Mouse (Mus musculus) hindbrain, embryonic 11.5 days (tissue): ENCODE results near the gene Tmsb15l. TPM values are rescaled to one million over a fixed set of nuclear protein-coding genes. Genes with fewer than 3 reads are reported as not detected.

Source experiments
- ATAC-seq: fragments of 200-750 bp; cut with Nextera tagmentation; 2 replicates; pipeline ENCODE4 v1.8.0; 2017; ENCODE audit warnings: mild to moderate bottlenecking, moderate TSS enrichment, moderate library complexity; ENCODE audit not compliant: low FRiP score
- DNase-seq: peaks from one replicate; pipeline ENCODE4 v3.0.0-alpha.2; 2015; ENCODE audit warnings: low spot score
- H3K27ac ChIP-seq: fragments of 300-500 bp; sonication (generic); 2 replicates; pipeline ENCODE4 v1.5.1; 2014; ENCODE audit warnings: mild to moderate bottlenecking, low read depth, low read length
- H3K27me3 ChIP-seq: fragments of 300-500 bp; sonication (generic); 2 replicates; pipeline ENCODE4 v1.6.1; 2014; ENCODE audit warnings: mild to moderate bottlenecking, low read length, moderate library complexity, mixed read lengths; ENCODE audit not compliant: control insufficient read depth, insufficient read depth
- H3K36me3 ChIP-seq: fragments of 300-500 bp; sonication (generic); 2 replicates; pipeline ENCODE4 v1.6.1; 2014; ENCODE audit warnings: mild to moderate bottlenecking, low read length, moderate library complexity, mixed read lengths; ENCODE audit not compliant: control insufficient read depth, insufficient read depth
- H3K4me1 ChIP-seq: fragments of 300-500 bp; sonication (generic); replicated peaks from 2 replicates; pipeline ENCODE4 v1.6.1; 2014; ENCODE audit warnings: low read length, mixed read lengths; ENCODE audit not compliant: control insufficient read depth, insufficient read depth
- H3K4me2 ChIP-seq: fragments of 300-500 bp; sonication (generic); replicated peaks from 2 replicates; pipeline ENCODE4 v1.6.1; 2014; ENCODE audit warnings: mild to moderate bottlenecking, low read depth, low read length
- H3K4me3 ChIP-seq: fragments of 300-500 bp; sonication (generic); 2 replicates; pipeline ENCODE4 v1.5.1; 2014; ENCODE audit warnings: low read depth, low read length
- H3K9ac ChIP-seq: fragments of 300-500 bp; sonication (generic); 2 replicates; pipeline ENCODE4 v1.6.1; 2014; ENCODE audit warnings: low read depth, low read length
- H3K9me3 ChIP-seq: fragments of 300-500 bp; sonication (generic); 2 replicates; pipeline ENCODE4 v1.6.1; 2016; ENCODE audit warnings: low read length; ENCODE audit not compliant: control insufficient read depth
- WGBS: fragments of 180-500 bp; shearing (Covaris S2); extraction: QIAGEN DNeasy Blood & Tissue Kit; methylation state at CpG from one replicate; pipeline ENCODE4 v1.1.7; 2014; 5-methylcytosine and 5-hydroxymethylcytosine counted together
- polyA plus RNA-seq: library from polyadenylated mRNA; unstranded; fragments of >200 nt; fragmentation: Nextera tagmentation; extraction: Ambion mirVana; gene quantifications from 2 replicates; pipeline ENCODE4 v1.2.1, GENCODE M21; 2014

Gene Tmsb15l
- 4.3 and 9.0 TPM in 2 replicates for polyA plus RNA-seq

DNA sequence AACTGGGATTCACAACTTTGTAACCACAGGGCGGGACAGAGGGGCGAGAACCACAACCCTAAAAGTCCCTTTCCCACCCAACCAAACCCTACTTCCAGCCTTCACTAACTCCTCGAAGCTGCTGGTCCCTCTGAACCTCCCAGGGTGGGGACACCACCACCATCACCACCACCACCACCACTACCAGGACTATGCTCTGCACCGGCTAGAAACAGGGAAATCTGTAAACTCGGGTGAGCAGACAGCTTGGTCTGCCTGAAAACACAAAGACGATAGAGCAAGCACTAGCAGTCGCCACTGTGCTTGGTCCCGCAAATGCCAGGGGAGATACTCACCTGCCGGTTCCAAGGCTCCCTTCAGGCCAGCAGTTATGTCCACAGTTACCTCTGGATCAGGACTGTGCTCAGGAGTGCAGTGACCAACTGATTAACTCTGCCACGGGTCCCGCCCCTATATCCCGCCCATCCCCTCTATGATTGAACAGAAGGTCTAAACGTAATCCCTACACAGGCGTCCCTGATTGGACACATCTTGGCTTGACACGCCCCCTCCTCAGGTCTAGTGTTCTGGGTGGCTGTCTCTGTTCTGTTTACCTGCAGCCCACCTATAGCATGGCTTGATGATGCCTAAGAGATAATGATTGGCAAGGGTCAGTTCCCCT is at the start of gene Tmsb15l, which contains the start of gene Tmsb15b1:
Gene Tmsb15l, minus strand, starts transcription at position 446 of the 661 bp plus-strand sequence.
Gene Tmsb15b1, minus strand, starts transcription at position 451 of the 661 bp plus-strand sequence.
- H3K27me3 ChIP-seq, result no peaks in the 10 kb centered on the region
- ATAC-seq (peak; percentile 100), DNase-seq (peak; percentile 72)
- 24% methylated on average over 15 of the region's 15 CpGs for WGBS
- H3K4me1 ChIP-seq, result no peaks in the 10 kb centered on the region
- H3K9me3 ChIP-seq, result no peaks in the 10 kb centered on the region
- H3K27ac ChIP-seq, result no peak within 1 kb of the TSS
- H3K4me3 ChIP-seq, result peak within 1 kb of the TSS; percentile 35
- H3K36me3 ChIP-seq, result no peaks in the 10 kb centered on the region
- H3K4me2 ChIP-seq, result peak within 1 kb of the TSS; percentile 49
- no peak within 1 kb of the TSS for H3K9ac ChIP-seq

DNA sequence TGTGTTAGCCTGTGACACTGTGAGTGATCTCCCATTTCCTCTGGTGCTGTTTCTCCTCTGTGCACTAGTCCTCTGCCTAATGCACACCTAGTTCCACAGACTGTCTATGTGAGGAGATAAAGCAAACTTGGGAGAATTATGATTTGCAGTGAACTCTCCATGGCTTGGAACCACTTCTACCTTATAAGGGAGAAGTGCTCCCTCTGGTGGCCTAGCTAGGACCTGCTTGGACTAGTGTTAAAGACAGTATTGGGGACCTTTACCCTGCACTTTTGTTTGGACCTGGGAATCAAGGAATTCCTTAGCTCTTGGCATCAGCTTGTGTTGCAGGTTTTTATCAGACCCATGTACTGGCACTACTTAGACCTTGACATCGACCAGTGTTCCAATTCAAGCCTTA is 42.6 kb upstream of the Tmsb15l start:
- no peak for ATAC-seq
- no peaks in the 10 kb centered on the region for H3K27me3 ChIP-seq
- no peaks in the 10 kb centered on the region for H3K4me1 ChIP-seq
- H3K4me3 ChIP-seq, result no peak overlapping the region
- H3K4me2 ChIP-seq, result no peak overlapping the region
- peak; percentile 77 for DNase-seq
- no peaks in the 10 kb centered on the region for H3K9me3 ChIP-seq
- H3K9ac ChIP-seq, result no peak overlapping the region
- no peak overlapping the region for H3K27ac ChIP-seq
- no peaks in the 10 kb centered on the region for H3K36me3 ChIP-seq
- WGBS, result 28% methylated on average over 1 of the region's 1 CpGs

DNA sequence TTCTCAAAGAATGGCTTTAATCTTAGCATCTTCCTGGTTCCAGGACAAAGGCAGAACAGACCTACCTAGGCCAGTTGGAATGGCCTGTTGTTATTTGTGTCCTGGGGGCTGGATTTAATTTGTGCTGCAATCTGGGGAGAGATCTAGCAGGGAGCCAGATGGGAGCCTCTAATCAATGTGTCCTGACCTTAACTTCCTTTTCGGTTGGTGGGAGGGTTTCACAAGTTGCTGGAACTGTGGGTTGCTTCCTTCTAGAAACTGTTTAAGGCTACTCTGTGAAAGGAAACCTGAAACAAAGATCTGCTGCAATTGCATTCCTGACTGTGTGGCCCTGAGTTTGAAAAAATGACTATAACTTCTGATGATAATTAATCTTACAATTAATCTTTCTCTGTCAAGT is 41.0 kb upstream of the Tmsb15l start:
- H3K4me1 ChIP-seq, result no peaks in the 10 kb centered on the region
- DNase-seq (no peak), ATAC-seq (no peak)
- H3K27me3 ChIP-seq, result no peaks in the 10 kb centered on the region
- no peak overlapping the region for H3K27ac ChIP-seq
- H3K9ac ChIP-seq, result no peak overlapping the region
- no peak overlapping the region for H3K4me3 ChIP-seq
- no peak overlapping the region for H3K4me2 ChIP-seq
- H3K36me3 ChIP-seq, result no peaks in the 10 kb centered on the region
- no peaks in the 10 kb centered on the region for H3K9me3 ChIP-seq
- WGBS, result 70% methylated on average over 1 of the region's 1 CpGs

DNA sequence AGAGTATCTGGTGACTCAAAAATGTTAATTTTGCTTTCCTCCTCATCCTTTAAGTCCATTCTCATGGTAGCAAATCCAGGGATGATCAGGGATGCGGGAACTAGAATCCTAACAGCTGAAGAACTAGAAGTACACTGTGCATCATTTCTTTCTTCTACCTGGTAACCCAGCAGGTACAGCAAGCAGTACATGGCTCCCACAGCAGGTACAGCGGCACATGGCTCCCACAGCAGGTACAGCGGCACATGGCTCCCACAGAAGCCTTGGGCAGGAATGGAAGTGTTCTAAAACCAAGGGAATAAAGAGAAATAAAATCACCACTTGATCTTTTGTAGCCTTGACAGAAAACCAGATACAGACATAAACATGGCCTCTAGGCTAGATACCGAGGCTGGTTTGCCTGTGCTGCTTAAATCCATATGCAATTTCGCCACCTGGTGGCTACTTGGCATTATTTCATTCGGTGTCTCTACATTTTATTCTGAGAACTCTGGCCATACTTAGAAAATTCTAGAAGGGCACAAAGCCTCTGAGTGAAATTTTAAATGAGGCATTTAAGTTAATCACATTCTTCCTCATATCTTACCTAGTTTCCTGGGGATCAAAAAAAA is 38.5 kb upstream of the Tmsb15l start:
- Histone ChIP-seq H3K4me3 (no peak overlapping the region), H3K4me2 (no peak overlapping the region), H3K9me3 (no peaks in the 10 kb centered on the region), H3K9ac (no peak overlapping the region), H3K27me3 (no peaks in the 10 kb centered on the region), H3K4me1 (no peaks in the 10 kb centered on the region), H3K36me3 (no peaks in the 10 kb centered on the region), H3K27ac (no peak overlapping the region)
- ATAC-seq, result peak; percentile 43; the same call in 1 of the 2 replicates
- DNase-seq, result peak; percentile 71
- 53% methylated on average over 6 of the region's 6 CpGs for WGBS

DNA sequence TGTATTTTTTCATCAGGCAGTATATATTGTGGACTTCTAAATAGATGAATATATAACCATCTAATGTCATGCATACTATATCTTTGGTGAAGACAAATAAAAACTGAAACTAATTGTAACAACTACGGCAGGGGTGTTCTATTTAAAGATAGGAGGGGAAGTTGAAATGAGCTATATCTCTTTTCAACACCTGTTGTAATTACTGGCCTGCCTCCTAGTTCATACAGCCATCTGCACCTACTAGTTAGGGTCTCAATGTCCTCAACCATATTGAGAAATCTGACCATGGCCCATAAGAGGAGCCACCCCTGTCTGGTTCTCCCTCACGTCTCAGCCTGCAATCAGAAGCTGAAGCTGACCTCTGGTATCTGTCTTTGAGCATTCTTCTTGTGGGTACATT is 19.6 kb upstream of the Tmsb15l start:
- no peaks in the 10 kb centered on the region for H3K4me1 ChIP-seq
- no peaks in the 10 kb centered on the region for H3K9me3 ChIP-seq
- no peaks in the 10 kb centered on the region for H3K36me3 ChIP-seq
- ATAC-seq, result no peak
- no peak overlapping the region for H3K9ac ChIP-seq
- WGBS, result 86% methylated on average over 2 of the region's 2 CpGs
- no peak overlapping the region for H3K27ac ChIP-seq
- no peaks in the 10 kb centered on the region for H3K27me3 ChIP-seq
- no peak overlapping the region for H3K4me2 ChIP-seq
- no peak overlapping the region for H3K4me3 ChIP-seq
- no peak for DNase-seq

DNA sequence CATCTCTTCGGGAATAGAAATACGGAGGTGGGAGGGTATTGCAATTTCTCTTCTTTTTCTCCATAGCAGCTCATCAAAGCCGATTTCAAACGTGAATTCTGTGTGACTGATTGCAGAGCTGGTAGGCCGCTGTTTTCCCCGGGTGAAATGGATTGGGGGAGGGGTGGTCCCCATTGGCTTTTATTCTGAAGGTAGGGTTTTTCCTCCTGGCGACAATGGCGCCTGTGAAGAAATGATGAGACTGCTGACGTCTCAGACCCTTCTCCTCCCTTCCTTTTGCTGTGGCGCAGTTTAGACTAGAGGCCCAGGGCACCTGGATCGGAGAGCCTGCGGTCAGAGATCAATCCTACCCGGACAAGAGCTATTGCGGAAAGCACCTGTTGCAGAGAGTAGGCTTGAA is 17.0 kb upstream of the Tmsb15l start:
- peak overlapping the region; percentile 42 for H3K4me2 ChIP-seq
- H3K9ac ChIP-seq, result peak overlapping the region; percentile 35
- no peaks in the 10 kb centered on the region for H3K9me3 ChIP-seq
- WGBS, result 26% methylated on average over 14 of the region's 14 CpGs
- no peaks in the 10 kb centered on the region for H3K27me3 ChIP-seq
- H3K36me3 ChIP-seq, result no peaks in the 10 kb centered on the region
- H3K4me3 ChIP-seq, result peak overlapping the region; percentile 39
- no peaks in the 10 kb centered on the region for H3K4me1 ChIP-seq
- ATAC-seq (peak; percentile 34), DNase-seq (peak; percentile 46)
- H3K27ac ChIP-seq, result peak overlapping the region; percentile 62

DNA sequence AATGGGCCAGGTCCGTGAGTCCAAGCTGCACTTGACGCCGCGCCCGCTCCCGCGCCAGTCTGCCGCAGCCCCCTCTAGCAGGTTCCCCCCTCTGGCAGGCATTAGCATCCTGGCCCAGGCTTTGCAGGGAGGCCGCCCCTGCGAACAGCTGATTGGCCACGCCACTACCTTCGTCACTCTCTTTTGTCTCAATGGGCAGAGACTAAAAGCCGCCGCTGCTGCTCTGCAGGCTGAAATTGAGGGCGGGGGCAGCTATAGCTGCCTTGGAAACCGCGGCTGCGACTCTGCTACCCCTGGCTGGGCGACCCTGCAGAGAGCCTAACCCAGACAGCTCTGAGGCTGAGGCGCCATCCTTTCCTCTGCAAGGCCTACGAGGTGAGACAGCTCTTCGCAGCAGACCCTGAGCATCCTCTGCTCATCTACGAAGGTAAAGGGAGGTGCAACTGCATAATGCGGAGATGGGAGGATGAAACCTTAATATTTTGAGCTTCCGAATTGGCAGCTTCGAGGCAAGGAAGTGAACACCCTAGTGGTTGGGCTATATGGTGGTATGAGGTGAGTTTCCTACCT is 16.4 kb upstream of the Tmsb15l start, which contains the start of gene Zcchc18:
Gene Zcchc18, plus strand, starts transcription at position 178 of the 570 bp plus-strand sequence.
- H3K4me1 ChIP-seq, result no peaks in the 10 kb centered on the region

DNA sequence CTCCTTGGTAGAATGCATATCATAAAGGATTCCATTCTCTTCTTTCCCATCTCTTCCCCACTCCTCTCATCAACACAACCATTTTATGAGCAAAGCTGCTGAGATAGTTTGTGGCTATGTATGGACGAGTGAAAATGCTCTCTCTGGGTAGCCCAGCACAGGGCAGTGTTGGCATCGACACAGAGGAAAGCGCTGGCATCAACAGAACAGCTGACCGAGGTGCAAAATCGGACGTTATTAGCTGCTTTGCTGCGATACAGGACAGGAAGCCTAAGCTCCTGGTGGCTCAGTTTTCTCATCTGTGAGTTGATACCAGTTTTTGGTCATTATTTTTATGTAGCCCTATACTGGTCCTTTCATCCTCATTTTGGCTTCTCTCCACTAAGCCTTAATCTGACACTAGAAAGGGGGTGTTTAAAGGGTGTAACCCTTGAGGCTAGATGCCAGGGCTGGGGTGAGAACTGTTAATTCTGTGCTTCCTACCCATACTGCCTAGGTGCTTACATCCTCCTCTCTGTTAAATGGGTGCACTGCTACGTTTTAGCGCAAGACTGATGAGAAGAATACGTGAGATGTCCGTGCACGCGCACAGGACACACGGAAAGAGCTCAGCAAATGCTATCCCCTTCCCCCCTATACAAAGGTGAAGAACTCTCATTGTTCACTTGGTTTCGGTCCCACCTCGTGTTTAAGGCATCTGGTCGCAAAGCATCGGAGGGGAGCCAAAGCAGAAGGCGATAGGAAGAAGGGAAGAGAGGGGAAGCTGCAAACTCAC is 15.7 kb upstream of the Tmsb15l start:
- Histone ChIP-seq H3K27ac (no peak overlapping the region), H3K36me3 (no peaks in the 10 kb centered on the region), H3K4me3 (peak overlapping the region; percentile 39), H3K9me3 (no peaks in the 10 kb centered on the region), H3K4me2 (peak overlapping the region; percentile 43), H3K9ac (peak overlapping the region; percentile 42), H3K27me3 (no peaks in the 10 kb centered on the region), H3K4me1 (no peaks in the 10 kb centered on the region)
- no peak for DNase-seq
- peak; percentile 73 for ATAC-seq
- WGBS, result 26% methylated on average over 19 of the region's 19 CpGs

More for the DNA sequence above, 16.4 kb upstream of the Tmsb15l start, which contains the start of gene Zcchc18:
- Histone ChIP-seq H3K4me2 (peak within 1 kb of the TSS; percentile 43), H3K4me3 (peak within 1 kb of the TSS; percentile 39), H3K27ac (peak within 1 kb of the TSS; percentile 62), H3K27me3 (no peaks in the 10 kb centered on the region), H3K36me3 (no peaks in the 10 kb centered on the region), H3K9ac (peak within 1 kb of the TSS; percentile 42), H3K9me3 (no peaks in the 10 kb centered on the region)
- WGBS, result 17% methylated on average over 25 of the region's 26 CpGs
- ATAC-seq (peak; percentile 98), DNase-seq (peak; percentile 79)
